Mouse (Mus musculus) hindbrain, embryonic 13.5 days (tissue): ENCODE measurements around the gene Cdkn1b. TPM values are rescaled to one million over a fixed set of nuclear protein-coding genes. Genes with fewer than 3 reads are reported as not detected.

ENCODE experiments used
- ATAC-seq: fragments of 200-750 bp; cut with Nextera tagmentation; 2 replicates; pipeline ENCODE4 v1.8.0; 2017; ENCODE audit warnings: moderate TSS enrichment; ENCODE audit not compliant: low FRiP score
- H3K27ac ChIP-seq: fragments of 300-500 bp; sonication (generic); 2 replicates; pipeline ENCODE4 v1.5.1; 2015; ENCODE audit warnings: inconsistent platforms, mild to moderate bottlenecking, moderate library complexity
- H3K27me3 ChIP-seq: fragments of 300-500 bp; sonication (generic); 2 replicates; pipeline ENCODE4 v1.6.1; 2015; ENCODE audit warnings: mild to moderate bottlenecking, inconsistent platforms
- H3K36me3 ChIP-seq: fragments of 300-500 bp; sonication (generic); 2 replicates; pipeline ENCODE4 v1.6.1; 2015; ENCODE audit warnings: mild to moderate bottlenecking, inconsistent platforms
- H3K4me1 ChIP-seq: fragments of 300-500 bp; sonication (generic); replicated peaks from 2 replicates; pipeline ENCODE4 v1.6.1; 2015; ENCODE audit warnings: inconsistent platforms
- H3K4me2 ChIP-seq: fragments of 300-500 bp; sonication (generic); 2 replicates; pipeline ENCODE4 v1.6.1; 2015; ENCODE audit warnings: inconsistent platforms, mild to moderate bottlenecking, moderate library complexity
- H3K4me3 ChIP-seq: fragments of 300-500 bp; sonication (generic); 2 replicates; pipeline ENCODE4 v1.5.1; 2015; ENCODE audit warnings: mild to moderate bottlenecking, inconsistent platforms
- H3K9ac ChIP-seq: fragments of 300-500 bp; sonication (generic); 2 replicates; pipeline ENCODE4 v1.6.1; 2015; ENCODE audit warnings: mild to moderate bottlenecking, inconsistent platforms
- H3K9me3 ChIP-seq: fragments of 300-500 bp; sonication (generic); 2 replicates; pipeline ENCODE4 v1.6.1; 2016; ENCODE audit warnings: inconsistent platforms
- WGBS: fragments of 180-500 bp; shearing (Covaris S2); methylation state at CpG from one replicate; pipeline ENCODE4 v1.1.7; 2015; 5-methylcytosine and 5-hydroxymethylcytosine counted together
- polyA plus RNA-seq: library from polyadenylated mRNA; unstranded; fragments of >200 nt; fragmentation: Nextera tagmentation; extraction: Ambion mirVana; gene quantifications from 2 replicates; pipeline ENCODE4 v1.2.1, GENCODE M21; 2015

Cdkn1b gene
- polyA plus RNA-seq, result 27.1 and 27.2 TPM in 2 replicates

DNA sequence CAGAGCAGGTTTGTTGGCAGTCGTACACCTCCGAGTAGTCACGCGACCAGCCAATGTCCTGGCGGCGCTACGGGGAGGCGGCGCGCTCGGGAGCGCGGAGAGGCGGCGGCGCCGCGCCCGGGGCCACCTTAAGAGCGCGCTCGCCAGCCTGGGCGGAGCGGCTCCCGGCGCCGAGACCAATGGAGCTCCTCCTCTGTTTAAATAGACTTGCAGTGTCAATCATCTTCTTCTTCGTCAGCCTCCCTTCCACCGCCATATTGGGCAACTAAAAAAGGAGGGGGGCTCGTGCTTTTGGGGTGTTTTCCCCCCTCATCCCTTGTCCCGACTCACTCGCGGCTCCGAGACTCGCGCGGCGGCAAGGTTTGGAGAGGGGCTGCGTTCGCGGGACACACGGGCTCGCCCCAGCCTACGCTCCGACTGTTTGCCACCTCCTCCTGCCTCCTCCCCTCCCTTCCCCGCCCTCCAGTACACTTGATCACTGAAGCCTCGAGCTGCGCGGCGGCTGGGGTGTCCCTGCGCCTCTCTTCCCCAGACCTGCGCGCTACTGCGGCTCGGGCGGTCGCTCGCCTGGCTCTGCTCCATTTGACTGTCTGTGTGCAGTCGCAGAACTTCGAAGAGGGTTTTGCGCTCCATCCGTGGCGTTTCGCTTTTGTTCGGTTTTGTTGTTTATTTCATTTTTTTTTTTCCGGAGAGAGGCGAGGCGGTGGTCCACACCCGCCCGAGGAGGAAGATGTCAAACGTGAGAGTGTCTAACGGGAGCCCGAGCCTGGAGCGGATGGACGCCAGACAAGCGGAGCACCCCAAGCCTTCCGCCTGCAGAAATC lies at the start of gene Cdkn1b:
TSS of gene Cdkn1b (plus strand) at position 212 of the 824 bp plus-strand sequence.
- peaks cover 16% of the 10 kb centered on the region for H3K27me3 ChIP-seq
- no peaks in the 10 kb centered on the region for H3K9me3 ChIP-seq
- peak within 1 kb of the TSS; percentile 98 for H3K27ac ChIP-seq
- WGBS, result under 1% methylated on average over 75 of the region's 77 CpGs
- peak; percentile 97 for ATAC-seq
- H3K4me2 ChIP-seq, result peak within 1 kb of the TSS; percentile 86
- H3K36me3 ChIP-seq, result no peaks in the 10 kb centered on the region
- peaks cover 48% of the 10 kb centered on the region for H3K4me1 ChIP-seq
- H3K9ac ChIP-seq, result peak within 1 kb of the TSS; percentile 93
- peak within 1 kb of the TSS; percentile 93 for H3K4me3 ChIP-seq

DNA sequence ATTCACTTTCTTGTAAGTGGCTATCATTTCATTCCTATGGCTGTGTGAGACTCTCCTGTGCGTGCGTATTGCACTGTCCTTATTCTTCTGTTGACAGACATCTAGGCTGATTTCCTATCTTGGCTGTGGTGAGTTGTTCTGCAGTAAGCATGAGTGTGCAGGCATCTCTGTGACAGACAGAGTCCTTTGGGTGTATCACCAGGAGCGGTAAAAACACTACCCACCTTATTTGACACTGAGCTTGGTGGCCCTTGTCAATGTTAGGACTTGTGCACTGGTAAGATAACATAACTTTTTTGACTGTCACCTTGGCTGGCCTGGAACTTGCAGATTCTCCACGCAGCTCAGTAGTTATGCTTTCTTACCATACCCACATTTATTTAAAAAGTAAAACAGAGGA lies 49.3 kb upstream of the Cdkn1b start:
- ATAC-seq, result no peak
- 95% methylated on average over 4 of the region's 4 CpGs for WGBS
- H3K4me1 ChIP-seq, result no peaks in the 10 kb centered on the region

DNA sequence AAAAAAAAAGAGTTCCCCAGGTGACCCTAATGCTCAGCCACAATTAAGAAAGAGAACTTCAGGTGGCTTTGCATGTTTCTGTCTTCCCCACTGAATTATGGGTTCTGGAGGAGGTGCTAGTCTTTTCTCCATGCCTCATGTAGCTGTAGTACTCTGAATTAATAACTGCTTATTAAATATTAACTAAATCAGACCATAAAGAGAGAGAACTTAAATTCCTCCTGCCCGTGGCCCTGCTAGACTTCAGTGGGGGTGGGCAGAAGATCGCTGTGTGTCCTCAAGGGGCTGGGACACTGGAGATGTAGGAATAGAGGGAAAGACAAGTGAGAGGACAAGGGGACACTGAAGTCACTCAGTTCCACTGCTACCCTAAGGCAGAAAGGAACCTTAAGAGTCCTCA lies 48.0 kb upstream of the Cdkn1b start:
- WGBS, result 78% methylated on average over 2 of the region's 2 CpGs
- no peak overlapping the region for H3K4me2 ChIP-seq
- no peak for ATAC-seq
- peaks cover 69% of the 10 kb centered on the region for H3K36me3 ChIP-seq
- H3K4me3 ChIP-seq, result no peak overlapping the region
- H3K27ac ChIP-seq, result no peak overlapping the region
- H3K9ac ChIP-seq, result no peak overlapping the region
- no peaks in the 10 kb centered on the region for H3K4me1 ChIP-seq
- H3K9me3 ChIP-seq, result no peaks in the 10 kb centered on the region
- H3K27me3 ChIP-seq, result no peaks in the 10 kb centered on the region

More for the DNA sequence above, 49.3 kb upstream of the Cdkn1b start:
- Histone ChIP-seq H3K4me2 (no peak overlapping the region), H3K9me3 (no peaks in the 10 kb centered on the region), H3K27ac (no peak overlapping the region), H3K4me3 (no peak overlapping the region), H3K27me3 (no peaks in the 10 kb centered on the region), H3K9ac (no peak overlapping the region), H3K36me3 (peaks cover 69% of the 10 kb centered on the region)

DNA sequence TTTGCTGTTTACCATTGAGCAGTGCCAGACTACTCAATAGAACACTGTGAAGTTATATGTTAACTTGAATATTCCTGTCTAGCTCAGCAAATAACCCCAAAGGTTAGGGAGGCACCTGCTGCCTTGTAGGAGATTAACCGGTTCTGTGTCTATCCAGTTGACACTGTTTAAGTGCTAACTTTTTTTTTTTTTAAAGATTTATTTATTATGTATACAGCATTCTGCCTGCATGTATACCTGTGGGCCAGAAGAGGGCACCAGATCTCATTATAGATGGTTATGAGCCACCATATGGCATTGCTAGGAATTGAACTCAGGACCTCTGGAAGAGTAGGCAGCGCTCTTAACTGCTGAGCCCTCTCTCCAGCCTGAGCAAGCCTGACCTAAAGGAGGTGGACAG lies 47.2 kb upstream of the Cdkn1b start:
- Histone ChIP-seq H3K4me3 (no peak overlapping the region), H3K36me3 (peaks cover 61% of the 10 kb centered on the region), H3K27me3 (no peaks in the 10 kb centered on the region), H3K4me2 (no peak overlapping the region), H3K9ac (no peak overlapping the region), H3K4me1 (no peaks in the 10 kb centered on the region), H3K27ac (no peak overlapping the region), H3K9me3 (no peaks in the 10 kb centered on the region)
- WGBS, result 92% methylated on average over 2 of the region's 2 CpGs
- no peak for ATAC-seq

DNA sequence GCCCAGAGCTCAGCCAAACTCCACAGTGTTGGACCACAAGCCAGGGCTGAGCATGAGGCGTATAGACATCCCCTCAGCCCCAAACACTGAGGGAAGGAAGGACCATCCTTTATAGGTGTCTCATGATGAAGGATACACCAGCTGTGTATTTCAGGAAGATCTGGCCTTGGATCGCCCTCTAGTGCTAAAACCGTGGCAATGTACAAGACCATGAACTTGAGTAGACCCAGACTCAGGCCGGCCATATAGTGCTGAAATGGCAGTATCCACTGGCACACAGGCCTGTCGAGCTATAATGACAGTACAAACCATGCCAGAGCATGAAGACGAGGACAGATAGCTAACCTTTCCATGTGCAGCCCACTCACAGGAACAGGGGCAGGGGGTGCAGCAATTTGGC lies 43.4 kb upstream of the Cdkn1b start:
- Histone ChIP-seq H3K4me2 (no peak overlapping the region), H3K9me3 (no peaks in the 10 kb centered on the region), H3K9ac (no peak overlapping the region), H3K27ac (no peak overlapping the region), H3K4me3 (no peak overlapping the region), H3K4me1 (peaks cover 23% of the 10 kb centered on the region), H3K27me3 (no peaks in the 10 kb centered on the region), H3K36me3 (peaks cover 34% of the 10 kb centered on the region)
- ATAC-seq, result no peak
- WGBS, result 82% methylated on average over 6 of the region's 6 CpGs

DNA sequence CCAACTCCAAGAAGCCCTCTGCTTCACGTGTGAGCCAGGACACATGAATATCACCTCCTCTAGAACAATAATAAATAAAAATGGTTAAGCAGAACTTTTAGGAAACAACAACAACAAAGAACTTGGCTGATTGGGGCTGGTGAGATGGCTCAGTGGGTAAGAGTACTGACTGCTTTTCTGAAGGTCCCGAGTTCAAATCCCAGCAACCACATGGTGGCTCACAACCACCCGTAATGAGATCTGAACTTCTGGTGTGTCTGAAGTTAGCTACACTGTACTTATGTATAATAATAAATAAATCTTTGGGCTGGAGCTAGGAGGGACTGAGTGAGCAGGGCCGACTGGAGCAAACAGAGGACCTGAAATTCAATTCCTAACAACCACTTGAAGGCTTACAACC lies 42.9 kb upstream of the Cdkn1b start:
- Histone ChIP-seq H3K4me2 (no peak overlapping the region), H3K27ac (no peak overlapping the region), H3K9ac (no peak overlapping the region), H3K9me3 (no peaks in the 10 kb centered on the region), H3K36me3 (peaks cover 34% of the 10 kb centered on the region), H3K27me3 (no peaks in the 10 kb centered on the region), H3K4me3 (no peak overlapping the region), H3K4me1 (peaks cover 28% of the 10 kb centered on the region)
- no peak for ATAC-seq
- 95% methylated on average over 4 of the region's 4 CpGs for WGBS

DNA sequence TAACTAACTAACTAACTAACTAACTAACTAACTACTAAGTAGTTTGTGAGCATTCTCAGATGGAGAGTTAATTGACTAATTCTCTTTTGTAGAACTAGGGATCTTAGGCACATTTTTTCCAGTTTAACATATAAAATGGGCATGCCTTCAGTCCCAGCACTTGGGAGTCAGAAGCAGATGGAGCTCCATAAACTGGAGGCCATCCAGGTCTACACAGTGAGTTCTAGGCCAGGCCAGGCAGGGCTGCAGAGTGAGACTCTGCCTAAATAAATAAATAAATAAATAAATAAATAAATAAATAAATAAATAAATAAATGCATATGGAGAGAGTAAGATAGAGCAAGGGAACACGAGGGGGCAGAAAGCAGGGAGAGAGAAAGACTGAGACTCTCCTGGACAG lies 42.3 kb upstream of the Cdkn1b start:
- ATAC-seq, result no peak
- 72% methylated on average over 1 of the region's 1 CpGs for WGBS

DNA sequence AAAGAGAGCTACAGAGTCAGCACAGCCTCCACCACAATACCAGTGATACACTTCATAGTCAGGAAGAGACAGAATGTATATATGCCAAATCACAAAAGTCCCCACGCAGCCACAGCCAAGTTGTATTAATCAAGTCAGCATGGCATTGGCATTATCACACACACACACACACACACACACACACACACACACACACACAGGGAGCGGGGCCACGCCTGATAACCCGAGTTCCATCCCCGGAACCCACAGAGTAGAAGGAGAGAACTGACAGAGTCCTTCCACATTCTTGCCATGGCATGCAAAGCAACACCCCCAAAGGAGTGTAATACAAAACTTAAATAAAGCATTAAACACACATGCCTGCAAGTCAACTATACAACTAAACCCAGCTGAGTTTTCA lies 40.6 kb upstream of the Cdkn1b start:
- Histone ChIP-seq H3K4me1 (peaks cover 47% of the 10 kb centered on the region), H3K36me3 (peaks cover 24% of the 10 kb centered on the region), H3K27ac (no peak overlapping the region), H3K9me3 (no peaks in the 10 kb centered on the region), H3K27me3 (no peaks in the 10 kb centered on the region), H3K4me2 (no peak overlapping the region), H3K4me3 (no peak overlapping the region), H3K9ac (no peak overlapping the region)
- ATAC-seq, result no peak
- 86% methylated on average over 5 of the region's 5 CpGs for WGBS

More for the DNA sequence above, 42.3 kb upstream of the Cdkn1b start:
- no peak overlapping the region for H3K27ac ChIP-seq
- no peak overlapping the region for H3K4me3 ChIP-seq
- H3K4me2 ChIP-seq, result no peak overlapping the region
- H3K9ac ChIP-seq, result no peak overlapping the region
- H3K36me3 ChIP-seq, result peaks cover 31% of the 10 kb centered on the region
- H3K9me3 ChIP-seq, result no peaks in the 10 kb centered on the region
- H3K27me3 ChIP-seq, result no peaks in the 10 kb centered on the region
- H3K4me1 ChIP-seq, result peaks cover 31% of the 10 kb centered on the region

DNA sequence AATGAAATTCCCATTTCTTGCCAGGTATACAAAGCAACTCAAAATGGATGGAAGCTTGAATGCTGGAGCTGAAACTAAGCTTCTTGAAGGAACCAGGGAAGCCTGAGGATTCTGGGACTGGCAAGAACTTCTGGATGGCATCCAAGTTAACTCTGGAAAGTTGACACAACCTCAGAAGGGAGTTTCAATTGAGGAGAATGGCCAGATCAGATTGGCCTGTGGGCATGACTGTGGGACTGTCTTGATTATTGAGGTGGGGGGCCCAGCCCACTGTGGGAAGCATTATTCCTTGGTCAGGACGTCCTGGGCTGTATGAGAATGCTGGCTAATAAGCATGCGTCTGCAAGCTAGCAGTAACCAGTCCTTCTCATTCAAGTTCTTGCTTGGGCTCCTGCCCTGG lies 40.2 kb upstream of the Cdkn1b start:
- Histone ChIP-seq H3K36me3 (peaks cover 21% of the 10 kb centered on the region), H3K9ac (no peak overlapping the region), H3K4me2 (no peak overlapping the region), H3K4me1 (peaks cover 52% of the 10 kb centered on the region), H3K4me3 (no peak overlapping the region), H3K27me3 (no peaks in the 10 kb centered on the region), H3K27ac (no peak overlapping the region), H3K9me3 (no peaks in the 10 kb centered on the region)
- WGBS, result 66% methylated on average over 2 of the region's 2 CpGs
- ATAC-seq, result no peak

DNA sequence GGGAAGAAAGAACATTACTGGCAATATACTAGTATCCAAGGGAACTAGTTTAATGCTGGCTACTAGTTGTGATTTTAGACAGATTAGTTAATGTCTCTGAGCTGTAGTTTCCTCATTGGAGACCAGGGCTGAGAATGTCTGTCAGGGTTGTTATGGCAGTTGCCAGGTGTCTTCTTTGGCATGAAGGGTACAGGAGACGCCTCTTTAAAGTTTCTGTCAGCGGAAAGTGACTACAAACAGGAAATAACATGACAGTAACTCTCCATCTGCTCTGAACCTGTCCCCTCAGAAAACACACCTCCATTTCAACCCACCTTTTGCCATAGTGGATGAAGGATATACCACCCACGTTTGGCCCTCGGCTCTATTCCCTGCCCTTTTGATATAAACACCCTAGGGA lies 36.5 kb upstream of the Cdkn1b start:
- ATAC-seq, result no peak
- Histone ChIP-seq H3K4me3 (no peak overlapping the region), H3K4me2 (no peak overlapping the region), H3K4me1 (peaks cover 72% of the 10 kb centered on the region), H3K9ac (no peak overlapping the region), H3K27ac (no peak overlapping the region), H3K9me3 (no peaks in the 10 kb centered on the region), H3K36me3 (peaks cover 7% of the 10 kb centered on the region), H3K27me3 (no peaks in the 10 kb centered on the region)
- WGBS, result 87% methylated on average over 4 of the region's 4 CpGs

DNA sequence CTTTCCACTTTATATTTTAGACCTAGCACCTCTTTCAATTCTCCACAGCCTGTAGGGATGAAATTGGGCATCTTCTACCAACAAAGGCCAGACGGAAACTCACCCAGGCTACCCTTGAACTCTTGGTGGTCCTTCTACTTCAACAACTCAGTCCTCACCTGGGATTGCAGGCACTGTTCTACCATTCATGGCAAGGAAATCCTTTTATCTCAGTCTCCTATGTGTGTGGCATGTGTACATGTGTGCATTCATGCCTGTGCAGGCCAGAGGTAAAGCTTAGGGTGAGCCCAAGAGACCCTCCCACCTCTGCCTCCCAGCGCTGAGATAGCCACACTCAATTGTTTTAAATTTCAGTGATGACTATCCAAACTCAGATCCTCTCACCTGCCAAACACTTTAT lies 34.7 kb upstream of the Cdkn1b start:
- Histone ChIP-seq H3K27me3 (no peaks in the 10 kb centered on the region), H3K9ac (peak overlapping the region; percentile 49; the same call in 1 of the 2 replicates), H3K27ac (no peak overlapping the region), H3K4me1 (peaks cover 71% of the 10 kb centered on the region), H3K36me3 (peaks cover 7% of the 10 kb centered on the region), H3K9me3 (no peaks in the 10 kb centered on the region), H3K4me2 (peak overlapping the region; percentile 58), H3K4me3 (peak overlapping the region; percentile 58)
- WGBS, result 90% methylated on average over 2 of the region's 2 CpGs
- no peak for ATAC-seq

DNA sequence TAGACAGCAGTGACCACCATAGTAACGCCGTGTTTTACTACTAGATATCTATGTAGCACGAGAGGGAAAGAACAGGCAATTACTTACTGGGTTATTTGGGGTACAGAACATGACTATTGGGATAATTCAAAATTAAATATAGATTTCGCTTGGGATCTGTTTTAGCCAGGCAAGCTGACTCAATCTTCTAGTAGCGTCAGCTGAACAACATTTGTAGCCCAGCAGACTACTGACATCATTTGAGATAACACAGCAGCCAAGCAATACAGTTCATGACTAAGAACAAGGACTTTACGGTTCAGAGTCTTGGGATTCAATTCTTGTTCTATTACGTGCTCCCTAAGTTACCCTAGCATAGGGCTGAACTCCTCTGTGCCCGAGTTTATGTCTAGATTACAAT lies 33.7 kb upstream of the Cdkn1b start:
- Histone ChIP-seq H3K36me3 (peaks cover 7% of the 10 kb centered on the region), H3K4me1 (peaks cover 62% of the 10 kb centered on the region), H3K4me2 (peak overlapping the region; percentile 58), H3K4me3 (peak overlapping the region; percentile 58), H3K9me3 (no peaks in the 10 kb centered on the region), H3K27me3 (no peaks in the 10 kb centered on the region), H3K9ac (peak overlapping the region; percentile 87), H3K27ac (peak overlapping the region; percentile 94; the same call in 1 of the 2 replicates)
- no peak for ATAC-seq
- 70% methylated on average over 8 of the region's 8 CpGs for WGBS

DNA sequence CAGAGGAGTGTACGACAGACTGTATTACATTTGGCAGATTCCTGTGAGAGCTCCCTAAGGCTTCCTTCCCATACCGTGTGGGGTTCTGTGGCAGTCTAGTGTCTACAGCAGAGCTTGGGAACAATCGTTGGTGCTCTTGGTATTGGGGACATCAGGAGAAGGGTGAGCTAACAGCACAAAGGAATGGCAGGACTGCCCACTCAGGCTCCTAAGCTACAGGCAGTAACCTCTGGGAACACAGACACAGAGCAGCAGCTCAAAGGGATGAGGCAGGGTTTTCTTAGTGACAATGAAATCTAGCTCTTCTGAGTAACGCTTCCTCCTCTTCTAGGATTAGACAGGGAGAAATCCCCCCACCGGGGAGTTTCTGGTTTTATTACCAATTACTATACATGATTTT lies 33.2 kb upstream of the Cdkn1b start:
- 8% methylated on average over 5 of the region's 5 CpGs for WGBS
- Histone ChIP-seq H3K4me2 (peak overlapping the region; percentile 58), H3K9me3 (no peaks in the 10 kb centered on the region), H3K4me1 (peaks cover 56% of the 10 kb centered on the region), H3K4me3 (peak overlapping the region; percentile 58), H3K9ac (peak overlapping the region; percentile 87), H3K36me3 (peaks cover 3% of the 10 kb centered on the region), H3K27me3 (no peaks in the 10 kb centered on the region), H3K27ac (peak overlapping the region; percentile 94)
- ATAC-seq, result peak; percentile 30
